Mouse (Mus musculus): Measurements from ENCODE around the gene Btbd3. TPM values are rescaled to one million over a fixed set of nuclear protein-coding genes. Genes with fewer than 3 reads are reported as not detected.

Btbd3 gene
- polyA plus RNA-seq, 1 experiment from 2014 or later = 2.2 TPM

DNA sequence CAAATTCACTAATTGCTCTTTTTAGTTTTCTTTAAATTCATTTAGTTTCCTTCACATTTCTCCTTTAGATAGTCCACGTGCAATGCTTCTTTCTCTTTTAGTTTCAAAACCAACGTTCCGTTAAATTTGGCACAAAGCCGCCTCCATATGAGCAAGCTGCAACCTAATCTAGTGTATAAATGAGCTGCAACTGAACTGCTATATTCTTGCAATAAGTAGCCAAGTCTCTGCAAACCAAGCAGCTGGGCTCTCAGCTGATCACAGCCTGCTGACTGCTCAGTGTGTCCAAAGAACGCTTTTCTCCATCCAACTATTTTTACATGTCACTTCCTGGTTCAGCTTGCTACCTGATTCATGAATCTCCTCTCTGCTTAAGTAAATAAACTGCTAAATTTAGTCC lies 295.2 kb downstream of the Btbd3 start:
- H3K4me2 ChIP-seq (ENCODE audit: low read depth, low read length) = no peak overlapping the region
- H3K9me3 ChIP-seq (ENCODE audit: low read length) = no peaks in the 10 kb centered on the region
- WGBS (ENCODE audit: insufficient replicate concordance) = 74% methylated on average over 5 of the region's 5 CpGs
- TF ChIP-seq EP300 (IDR thresholded peaks at IDR 0.05; ENCODE audit: low read depth) (no peak), CTCF (IDR thresholded peaks at IDR 0.05; ENCODE audit: low read depth) (no peak)
- H3K4me1 ChIP-seq (ENCODE audit: insufficient read depth) = no peaks in the 10 kb centered on the region
- DNase-seq = no peak
- ATAC-seq = no peak
- no peaks in the 10 kb centered on the region for H3K36me3 ChIP-seq (replicated peaks; ENCODE audit: insufficient read depth, low read length)
- H3K27ac ChIP-seq (ENCODE audit: low read depth) = no peak overlapping the region
- no peaks in the 10 kb centered on the region for H3K27me3 ChIP-seq (ENCODE audit: insufficient read depth, low read length)
- no peak overlapping the region for H3K9ac ChIP-seq (replicated peaks)
- no peak overlapping the region for H3K4me3 ChIP-seq (ENCODE audit: low read depth, low read length)

DNA sequence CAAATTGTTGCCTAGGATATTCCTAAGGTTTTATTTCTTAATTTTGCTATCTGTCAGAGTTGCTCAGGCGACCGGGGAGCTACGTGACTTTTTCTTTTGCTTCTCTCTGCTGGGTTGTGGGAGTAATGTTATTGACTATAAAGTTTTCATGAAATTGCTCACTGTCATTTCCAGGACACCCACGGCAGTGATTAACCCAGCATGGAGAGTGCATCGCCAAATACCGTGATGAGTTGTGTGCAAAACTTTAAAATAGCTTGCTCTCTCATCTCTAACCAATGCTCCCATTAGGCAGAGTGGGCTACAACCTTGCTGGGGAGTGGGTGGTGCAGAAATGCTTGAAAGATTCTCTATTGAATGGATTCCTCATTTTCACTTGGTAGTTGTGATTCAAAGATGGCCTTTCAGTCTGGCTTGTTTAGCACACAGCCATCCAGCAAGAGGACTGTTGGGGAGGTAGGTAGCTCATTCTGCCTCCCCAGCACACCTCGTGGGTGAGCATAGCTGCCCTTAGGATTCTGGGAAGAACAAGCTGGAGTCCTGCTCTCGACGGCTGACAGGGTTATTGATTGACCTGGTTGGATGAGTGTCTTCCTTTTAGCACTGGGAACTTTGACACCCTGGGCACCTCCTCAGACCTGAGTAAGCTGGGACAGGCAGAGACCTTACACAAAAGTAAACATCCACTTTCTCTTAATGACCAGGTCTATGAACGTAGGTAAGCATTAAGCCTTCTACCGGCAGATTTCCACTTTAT lies 298.9 kb downstream of the Btbd3 start:
- no peak for DNase-seq
- no peaks in the 10 kb centered on the region for H3K27me3 ChIP-seq (ENCODE audit: insufficient read depth, low read length)
- ATAC-seq = no peak
- H3K36me3 ChIP-seq (replicated peaks; ENCODE audit: insufficient read depth, low read length) = no peaks in the 10 kb centered on the region
- H3K27ac ChIP-seq (ENCODE audit: low read depth) = no peak overlapping the region
- H3K4me3 ChIP-seq (ENCODE audit: low read depth, low read length) = no peak overlapping the region
- TF ChIP-seq EP300 (IDR thresholded peaks at IDR 0.05; ENCODE audit: low read depth) (no peak), CTCF (IDR thresholded peaks at IDR 0.05; ENCODE audit: low read depth) (no peak)
- 69% methylated on average over 11 of the region's 11 CpGs for WGBS (ENCODE audit: insufficient replicate concordance)
- H3K9ac ChIP-seq (replicated peaks) = no peak overlapping the region
- no peaks in the 10 kb centered on the region for H3K4me1 ChIP-seq (ENCODE audit: insufficient read depth)
- no peaks in the 10 kb centered on the region for H3K9me3 ChIP-seq (ENCODE audit: low read length)
- no peak overlapping the region for H3K4me2 ChIP-seq (ENCODE audit: low read depth, low read length)

DNA sequence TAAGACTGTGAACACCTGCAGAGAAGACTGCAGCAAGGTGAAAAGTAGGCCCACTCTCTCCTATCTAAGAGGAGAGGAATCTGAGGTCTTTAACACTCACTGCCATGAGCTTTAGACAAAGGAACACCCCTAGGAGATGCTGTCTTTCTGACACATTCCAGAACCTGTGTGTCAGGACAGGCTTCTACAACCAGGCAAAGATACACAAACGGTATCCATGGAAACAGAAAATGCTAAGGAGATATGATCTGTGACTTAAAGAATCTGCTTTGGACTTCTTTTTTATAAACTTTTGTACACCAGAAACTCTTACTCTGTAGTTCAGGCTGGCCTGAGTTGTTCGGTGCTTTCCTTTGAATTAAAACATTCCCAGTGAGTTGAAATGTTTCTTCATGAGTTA lies 329.6 kb downstream of the Btbd3 start:
- TF ChIP-seq CTCF (IDR thresholded peaks at IDR 0.05; ENCODE audit: low read depth) (no peak), EP300 (IDR thresholded peaks at IDR 0.05; ENCODE audit: low read depth) (no peak)
- no peak overlapping the region for H3K27ac ChIP-seq (ENCODE audit: low read depth)
- no peaks in the 10 kb centered on the region for H3K36me3 ChIP-seq (replicated peaks; ENCODE audit: insufficient read depth, low read length)
- ATAC-seq (no peak), DNase-seq (no peak)
- no peaks in the 10 kb centered on the region for H3K4me1 ChIP-seq (ENCODE audit: insufficient read depth)
- H3K9ac ChIP-seq (replicated peaks) = no peak overlapping the region
- no peaks in the 10 kb centered on the region for H3K9me3 ChIP-seq (ENCODE audit: low read length)
- 80% methylated on average over 2 of the region's 2 CpGs for WGBS (ENCODE audit: insufficient replicate concordance)
- H3K4me3 ChIP-seq (ENCODE audit: low read depth, low read length) = no peak overlapping the region
- no peaks in the 10 kb centered on the region for H3K27me3 ChIP-seq (ENCODE audit: insufficient read depth, low read length)
- no peak overlapping the region for H3K4me2 ChIP-seq (ENCODE audit: low read depth, low read length)

DNA sequence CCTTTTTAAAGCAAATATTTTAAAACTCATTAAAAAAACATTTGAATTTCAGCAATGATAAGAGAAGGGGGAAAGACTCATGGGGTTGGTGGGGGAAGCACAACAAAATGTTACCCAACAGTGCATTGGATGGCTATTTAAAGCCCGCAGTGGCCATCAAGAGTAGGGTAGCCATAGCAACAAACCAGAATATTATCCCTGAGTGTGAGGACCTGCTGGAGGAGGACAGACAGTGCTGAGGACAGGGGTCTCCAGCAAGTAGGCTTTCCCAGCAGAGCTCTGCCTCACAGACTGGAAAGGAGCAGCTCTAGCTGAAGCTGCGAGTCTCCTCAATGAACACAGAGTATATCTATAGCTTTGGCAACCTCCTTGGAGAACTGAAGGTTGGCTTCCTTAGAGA lies 331.0 kb downstream of the Btbd3 start:
- 73% methylated on average over 2 of the region's 2 CpGs for WGBS (ENCODE audit: insufficient replicate concordance)
- no peaks in the 10 kb centered on the region for H3K4me1 ChIP-seq (ENCODE audit: insufficient read depth)
- no peaks in the 10 kb centered on the region for H3K27me3 ChIP-seq (ENCODE audit: insufficient read depth, low read length)
- H3K4me3 ChIP-seq (ENCODE audit: low read depth, low read length) = no peak overlapping the region
- no peak for TF ChIP-seq CTCF (IDR thresholded peaks at IDR 0.05; ENCODE audit: low read depth)
- TF ChIP-seq EP300 (IDR thresholded peaks at IDR 0.05; ENCODE audit: low read depth) = no peak
- DNase-seq (no peak), ATAC-seq (no peak)
- H3K4me2 ChIP-seq (ENCODE audit: low read depth, low read length) = no peak overlapping the region
- H3K36me3 ChIP-seq (replicated peaks; ENCODE audit: insufficient read depth, low read length) = no peaks in the 10 kb centered on the region
- no peak overlapping the region for H3K9ac ChIP-seq (replicated peaks)
- no peak overlapping the region for H3K27ac ChIP-seq (ENCODE audit: low read depth)
- no peaks in the 10 kb centered on the region for H3K9me3 ChIP-seq (ENCODE audit: low read length)

DNA sequence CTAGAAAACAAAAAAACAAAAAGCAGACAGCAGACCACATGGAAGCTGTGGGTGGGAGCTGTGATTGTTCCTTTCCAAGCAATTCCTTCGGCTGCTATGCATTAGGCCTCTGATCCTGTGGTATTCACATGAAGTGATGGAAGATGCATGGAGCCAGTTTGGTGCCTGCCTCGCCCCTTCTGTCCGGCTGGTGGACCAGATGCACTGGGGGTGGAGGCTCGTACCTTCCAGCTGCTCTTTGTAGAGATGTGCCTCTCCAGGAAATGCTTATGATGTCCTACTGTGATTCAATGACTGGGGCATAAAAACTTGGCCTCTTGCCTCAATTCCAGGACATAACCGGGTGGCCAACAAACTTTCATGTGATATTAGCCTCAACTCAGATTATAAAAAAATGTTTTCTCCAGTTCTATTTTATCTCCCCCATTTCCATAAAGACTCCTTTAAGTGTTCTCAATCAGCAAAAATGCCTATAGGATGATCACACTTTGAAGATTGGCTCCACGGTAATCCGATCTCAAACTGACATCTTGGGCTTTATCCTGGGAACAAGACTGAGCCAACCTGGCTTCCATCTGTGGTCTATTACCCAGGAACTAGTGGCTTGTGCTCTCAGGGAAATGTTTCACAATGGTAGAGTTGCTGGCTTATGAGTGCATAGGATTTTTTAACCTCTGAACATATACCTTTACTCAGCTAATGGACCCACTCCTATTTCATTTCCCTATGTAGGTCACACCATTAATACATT lies 331.6 kb downstream of the Btbd3 start:
- no peak for ATAC-seq
- WGBS (ENCODE audit: insufficient replicate concordance) = 73% methylated on average over 7 of the region's 7 CpGs
- no peaks in the 10 kb centered on the region for H3K4me1 ChIP-seq (ENCODE audit: insufficient read depth)

DNA sequence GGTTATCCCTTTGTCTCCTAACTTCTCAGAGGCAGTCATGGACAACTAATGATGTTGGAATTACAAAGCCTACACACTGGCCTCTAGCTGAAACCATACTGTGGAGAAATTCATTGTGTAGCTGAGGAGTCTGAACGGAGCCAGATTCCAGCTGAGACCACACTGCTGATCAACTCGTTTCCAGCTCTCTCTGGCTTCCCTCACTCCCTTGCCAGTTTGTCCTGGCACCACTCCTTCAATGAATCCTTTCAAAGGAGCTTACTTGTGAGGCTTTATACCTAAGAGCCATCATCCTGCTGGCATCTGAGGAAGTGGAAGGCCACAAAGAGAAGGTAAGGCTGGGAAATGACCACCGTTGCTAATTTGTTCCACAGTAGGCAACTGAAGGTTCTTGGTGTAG lies 332.7 kb downstream of the Btbd3 start:
- no peak overlapping the region for H3K27ac ChIP-seq (ENCODE audit: low read depth)
- 78% methylated on average over 3 of the region's 3 CpGs for WGBS (ENCODE audit: insufficient replicate concordance)
- no peak for TF ChIP-seq CTCF (IDR thresholded peaks at IDR 0.05; ENCODE audit: low read depth)
- no peak for TF ChIP-seq EP300 (IDR thresholded peaks at IDR 0.05; ENCODE audit: low read depth)
- H3K4me2 ChIP-seq (ENCODE audit: low read depth, low read length) = no peak overlapping the region
- no peaks in the 10 kb centered on the region for H3K27me3 ChIP-seq (ENCODE audit: insufficient read depth, low read length)
- no peaks in the 10 kb centered on the region for H3K36me3 ChIP-seq (replicated peaks; ENCODE audit: insufficient read depth, low read length)
- no peak for ATAC-seq
- no peak overlapping the region for H3K4me3 ChIP-seq (ENCODE audit: low read depth, low read length)
- no peaks in the 10 kb centered on the region for H3K4me1 ChIP-seq (ENCODE audit: insufficient read depth)
- no peaks in the 10 kb centered on the region for H3K9me3 ChIP-seq (ENCODE audit: low read length)
- no peak for DNase-seq
- no peak overlapping the region for H3K9ac ChIP-seq (replicated peaks)

More for the DNA sequence above, 331.6 kb downstream of the Btbd3 start:
- Histone ChIP-seq H3K4me2 (ENCODE audit: low read depth, low read length) (no peak overlapping the region), H3K9ac (replicated peaks) (no peak overlapping the region), H3K9me3 (ENCODE audit: low read length) (no peaks in the 10 kb centered on the region), H3K27ac (ENCODE audit: low read depth) (no peak overlapping the region), H3K36me3 (replicated peaks; ENCODE audit: insufficient read depth, low read length) (no peaks in the 10 kb centered on the region), H3K4me3 (ENCODE audit: low read depth, low read length) (no peak overlapping the region), H3K27me3 (ENCODE audit: insufficient read depth, low read length) (no peaks in the 10 kb centered on the region)
- no peak for TF ChIP-seq EP300 (IDR thresholded peaks at IDR 0.05; ENCODE audit: low read depth)
- TF ChIP-seq CTCF (IDR thresholded peaks at IDR 0.05; ENCODE audit: low read depth) = no peak
- no peak for DNase-seq

Measured in liver, postnatal 0 days (tissue).